Mouse (Mus musculus) megakaryocyte progenitor cell, adult 5-6 weeks (primary cell): ENCODE results near the gene Zfp524. TPM values are rescaled to one million over a fixed set of nuclear protein-coding genes. Genes with fewer than 3 reads are reported as not detected.

Source experiments
- total RNA-seq, 2 experiments: library from RNA; stranded (forward) in 1 of 2; stranded (reverse) in 1 of 2; fragments of 157-497, 149-512 nt in 1 of 2; fragments of 200-1000 nt in 1 of 2; gene quantifications; 2 replicates each; pipeline versions ENCODE4 v1.2.3 to v1.2.4; 2015 to 2017

The Zfp524 gene
- total RNA-seq, 2 experiments from 2014 or later = 5.5 to 13.0 TPM

Other genes starting within 250 kb of the Zfp524 start
- not detected in 2 replicates for gene Fam71e2, start 243.1 kb upstream of the Zfp524 start, total RNA-seq (2015)
- not detected in 2 replicates for gene Fam71e2, start 243.1 kb upstream of the Zfp524 start, total RNA-seq (2017)
- 0.17 TPM in 1 of 2 replicates, not detected in the other for gene Il11, start 231.6 kb upstream of the Zfp524 start, total RNA-seq (2015)
- not detected in 2 replicates for gene Il11, start 231.6 kb upstream of the Zfp524 start, total RNA-seq (2017)
- not detected in 2 replicates for gene Tmem190, start 231.5 kb upstream of the Zfp524 start, total RNA-seq (2015)
- gene Tmem190, start 231.5 kb upstream of the Zfp524 start, total RNA-seq (2017) = not detected in 2 replicates
- gene Tmem238, start 224.8 kb upstream of the Zfp524 start, total RNA-seq (2015) = 6.2 and 10.5 TPM in 2 replicates
- gene Tmem238, start 224.8 kb upstream of the Zfp524 start, total RNA-seq (2017) = 5.4 and 5.5 TPM in 2 replicates
- gene Rpl28, start 221.5 kb upstream of the Zfp524 start, total RNA-seq (2015) = 1,898 and 2,111 TPM in 2 replicates
- gene Rpl28, start 221.5 kb upstream of the Zfp524 start, total RNA-seq (2017) = 686 and 710 TPM in 2 replicates
- 280 and 341 TPM in 2 replicates for gene Ube2s, start 201.8 kb upstream of the Zfp524 start, total RNA-seq (2015)
- gene Ube2s, start 201.8 kb upstream of the Zfp524 start, total RNA-seq (2017) = 169 and 190 TPM in 2 replicates
- 0.05 TPM in 1 of 2 replicates, not detected in the other for gene Shisa7, start 169.7 kb upstream of the Zfp524 start, total RNA-seq (2015)
- not detected in 2 replicates for gene Shisa7, start 169.7 kb upstream of the Zfp524 start, total RNA-seq (2017)
- 9.1 and 13.4 TPM in 2 replicates for gene Isoc2b, start 144.2 kb upstream of the Zfp524 start, total RNA-seq (2015)
- 34.9 and 98.1 TPM in 2 replicates for gene Isoc2b, start 144.2 kb upstream of the Zfp524 start, total RNA-seq (2017)
- 2.4 and 3.1 TPM in 2 replicates for gene Isoc2a, start 137.3 kb upstream of the Zfp524 start, total RNA-seq (2015)
- gene Isoc2a, start 137.3 kb upstream of the Zfp524 start, total RNA-seq (2017) = 7.3 and 8.7 TPM in 2 replicates
- gene Gm36210, start 107.9 kb upstream of the Zfp524 start, total RNA-seq (2015) = not detected in 2 replicates
- not detected in 2 replicates for gene Gm36210, start 107.9 kb upstream of the Zfp524 start, total RNA-seq (2017)
- 7.4 and 8.0 TPM in 2 replicates for gene Zfp628, start 99.2 kb upstream of the Zfp524 start, total RNA-seq (2015)
- gene Zfp628, start 99.2 kb upstream of the Zfp524 start, total RNA-seq (2017) = 1.9 and 2.7 TPM in 2 replicates
- gene Nat14, start 92.4 kb upstream of the Zfp524 start, total RNA-seq (2015) = 0.20 and 0.64 TPM in 2 replicates
- gene Nat14, start 92.4 kb upstream of the Zfp524 start, total RNA-seq (2017) = not detected in 2 replicates
- gene Ssc5d, start 88.6 kb upstream of the Zfp524 start, total RNA-seq (2015) = not detected in 2 replicates
- 0.10 TPM in 1 of 2 replicates, not detected in the other for gene Ssc5d, start 88.6 kb upstream of the Zfp524 start, total RNA-seq (2017)
- gene Sbk2, start 50.0 kb upstream of the Zfp524 start, total RNA-seq (2015) = not detected in 2 replicates
- not detected in 2 replicates for gene Sbk2, start 50.0 kb upstream of the Zfp524 start, total RNA-seq (2017)
- not detected in 2 replicates for gene Sbk3, start 43.2 kb upstream of the Zfp524 start, total RNA-seq (2015)
- not detected in 2 replicates for gene Sbk3, start 43.2 kb upstream of the Zfp524 start, total RNA-seq (2017)
- 11.1 and 14.3 TPM in 2 replicates for gene Zfp579, start 18.3 kb upstream of the Zfp524 start, total RNA-seq (2015)
- gene Zfp579, start 18.3 kb upstream of the Zfp524 start, total RNA-seq (2017) = 2.7 and 4.2 TPM in 2 replicates
- 35.6 and 39.2 TPM in 2 replicates for gene Fiz1, start 282 bp downstream of the Zfp524 start, total RNA-seq (2015)
- gene Fiz1, start 282 bp downstream of the Zfp524 start, total RNA-seq (2017) = 17.7 and 24.0 TPM in 2 replicates
- 1.9 and 4.6 TPM in 2 replicates for gene Gm44973, start 1.1 kb downstream of the Zfp524 start, total RNA-seq (2015)
- gene Gm44973, start 1.1 kb downstream of the Zfp524 start, total RNA-seq (2017) = not detected in 2 replicates
- gene Zfp865, start 6.0 kb downstream of the Zfp524 start, total RNA-seq (2015) = 13.2 and 14.5 TPM in 2 replicates
- 12.4 and 14.4 TPM in 2 replicates for gene Zfp865, start 6.0 kb downstream of the Zfp524 start, total RNA-seq (2017)
- gene Ccdc106, start 6.1 kb downstream of the Zfp524 start, total RNA-seq (2015) = 0.57 TPM in 1 of 2 replicates, not detected in the other
- 0.21 TPM in 1 of 2 replicates, not detected in the other for gene Ccdc106, start 6.1 kb downstream of the Zfp524 start, total RNA-seq (2017)
- gene 4632433K11Rik, start 19.7 kb downstream of the Zfp524 start, total RNA-seq (2015) = not detected in 2 replicates
- 0.88 TPM in 1 of 2 replicates, not detected in the other for gene 4632433K11Rik, start 19.7 kb downstream of the Zfp524 start, total RNA-seq (2017)
- gene Zfp784, start 24.0 kb downstream of the Zfp524 start, total RNA-seq (2015) = 0.72 and 1.5 TPM in 2 replicates
- 1.6 and 1.7 TPM in 2 replicates for gene Zfp784, start 24.0 kb downstream of the Zfp524 start, total RNA-seq (2017)
- 2.3 and 3.0 TPM in 2 replicates for gene Zfp580, start 37.1 kb downstream of the Zfp524 start, total RNA-seq (2015)
- gene Zfp580, start 37.1 kb downstream of the Zfp524 start, total RNA-seq (2017) = 0.24 and 0.67 TPM in 2 replicates
- gene U2af2, start 47.7 kb downstream of the Zfp524 start, total RNA-seq (2015) = 99.3 TPM in 2 replicates
- 225 and 247 TPM in 2 replicates for gene U2af2, start 47.7 kb downstream of the Zfp524 start, total RNA-seq (2017)
- 41.0 and 42.0 TPM in 2 replicates for gene Epn1, start 65.8 kb downstream of the Zfp524 start, total RNA-seq (2015)
- gene Epn1, start 65.8 kb downstream of the Zfp524 start, total RNA-seq (2017) = 37.0 and 51.5 TPM in 2 replicates
- gene Rfpl4, start 102.5 kb downstream of the Zfp524 start, total RNA-seq (2015) = not detected in 2 replicates
- gene Rfpl4, start 102.5 kb downstream of the Zfp524 start, total RNA-seq (2017) = not detected in 2 replicates
- not detected in 2 replicates for gene Rasl2-9, start 111.5 kb downstream of the Zfp524 start, total RNA-seq (2015)
- gene Rasl2-9, start 111.5 kb downstream of the Zfp524 start, total RNA-seq (2017) = not detected in 2 replicates
- not detected in 2 replicates for gene Vmn1r55, start 135.3 kb downstream of the Zfp524 start, total RNA-seq (2015)
- not detected in 2 replicates for gene Vmn1r55, start 135.3 kb downstream of the Zfp524 start, total RNA-seq (2017)
- gene Vmn1r56, start 182.3 kb downstream of the Zfp524 start, total RNA-seq (2015) = not detected in 2 replicates
- gene Vmn1r56, start 182.3 kb downstream of the Zfp524 start, total RNA-seq (2017) = not detected in 2 replicates
- not detected in 2 replicates for gene Vmn1r57, start 204.1 kb downstream of the Zfp524 start, total RNA-seq (2015)
- gene Vmn1r57, start 204.1 kb downstream of the Zfp524 start, total RNA-seq (2017) = not detected in 2 replicates